Mouse (Mus musculus) right cerebral cortex, postnatal 36 days (tissue): ENCODE data around the gene Rhbdl1.

Experiments used
- DNase-seq, 2 experiments: peaks; one replicate each; pipeline ENCODE4 v3.0.0; 2022; ENCODE audit warnings: low spot score in 2 of 2, mixed read lengths in 1 of 2

Gene Rhbdl1

GRCm38 (mm10) chr17:25837076-25837410 lies at the start of gene Rhbdl1:
TSS of gene Rhbdl1 (minus strand) at chr17:25837295.
- peak; percentile 86 to 87 for DNase-seq

- no peak for DNase-seq
These were observed 49.7 kb upstream of the Rhbdl1 start for GRCm38 (mm10) chr17:25886806-25887205.

GRCm38 (mm10) chr17:25885636-25886035 lies 48.5 kb upstream of the Rhbdl1 start:
- DNase-seq = no peak

GRCm38 (mm10) chr17:25883824-25884223 lies 46.7 kb upstream of the Rhbdl1 start:
- no peak for DNase-seq

- no peak for DNase-seq
These were observed 46.2 kb upstream of the Rhbdl1 start for GRCm38 (mm10) chr17:25883268-25883667.

- no peak for DNase-seq
These were observed 45.2 kb upstream of the Rhbdl1 start for GRCm38 (mm10) chr17:25882306-25882705.

GRCm38 (mm10) chr17:25881691-25882090 lies 44.6 kb upstream of the Rhbdl1 start:
- DNase-seq = no peak

GRCm38 (mm10) chr17:25880913-25881641 lies 44.0 kb upstream of the Rhbdl1 start:
- no peak for DNase-seq

- DNase-seq = no peak
These were observed 43.3 kb upstream of the Rhbdl1 start, which contains the start of gene Wfikkn1 for GRCm38 (mm10) chr17:25880196-25880910. TSS of gene Wfikkn1 (minus strand) at chr17:25880858.

GRCm38 (mm10) chr17:25879750-25880149 lies 42.7 kb upstream of the Rhbdl1 start:
- DNase-seq = no peak

GRCm38 (mm10) chr17:25879261-25879660 lies 42.2 kb upstream of the Rhbdl1 start:
- no peak for DNase-seq

GRCm38 (mm10) chr17:25878611-25879180 lies 41.6 kb upstream of the Rhbdl1 start:
- no peak for DNase-seq

- DNase-seq = no peak
These were observed 40.9 kb upstream of the Rhbdl1 start for GRCm38 (mm10) chr17:25877741-25878610.

GRCm38 (mm10) chr17:25877025-25877424 lies 39.9 kb upstream of the Rhbdl1 start:
- no peak for DNase-seq

- DNase-seq = no peak
These were observed 39.3 kb upstream of the Rhbdl1 start for GRCm38 (mm10) chr17:25876347-25876915.

GRCm38 (mm10) chr17:25875171-25876136 lies 38.4 kb upstream of the Rhbdl1 start:
- peak; percentile 86 to 89 for DNase-seq

GRCm38 (mm10) chr17:25874721-25875170 lies 37.7 kb upstream of the Rhbdl1 start, which contains the start of gene Mettl26:
TSS of gene Mettl26 (plus strand) at chr17:25875074.
- peak; percentile 94 for DNase-seq

GRCm38 (mm10) chr17:25874148-25874720 lies 37.1 kb upstream of the Rhbdl1 start:
- no peak for DNase-seq

- no peak for DNase-seq
These were observed 36.5 kb upstream of the Rhbdl1 start for GRCm38 (mm10) chr17:25873405-25874147.
